Mouse (Mus musculus): ENCODE measurements around the gene Tmsb4x. TPM values are rescaled to one million over a fixed set of nuclear protein-coding genes. Genes with fewer than 3 reads are reported as not detected.

The Tmsb4x gene
- polyA plus RNA-seq, 1 experiment, result 1,165 TPM

- Histone ChIP-seq H3K4me3 (replicated peaks; ENCODE audit: insufficient read depth, low read depth, low read length) (peak overlapping the region; percentile 97), H3K27ac (ENCODE audit: insufficient read depth, low read length) (peak overlapping the region; percentile 82), H3K27me3 (ENCODE audit: control insufficient read depth, insufficient read depth, low read length) (no peaks in the 10 kb centered on the region), H3K4me1 (ENCODE audit: control insufficient read depth, insufficient read depth, low read length) (no peaks in the 10 kb centered on the region)
- TF ChIP-seq CTCF (IDR thresholded peaks at IDR 0.05; ENCODE audit: borderline replicate concordance, insufficient read depth, low read depth, low read length), result no peak
- no peak for TF ChIP-seq POLR2A (IDR thresholded peaks at IDR 0.05; ENCODE audit: borderline replicate concordance, insufficient read depth, low read length)
- DNase-seq, result peak; percentile 23 to 28
- WGBS, result 8% methylated on average over 25 of the region's 25 CpGs
Observed at GRCm38 (mm10) chrX:167207741-167208505, 1.2 kb downstream of the Tmsb4x start.

- Histone ChIP-seq H3K27me3 (ENCODE audit: control insufficient read depth, insufficient read depth, low read length) (no peaks in the 10 kb centered on the region), H3K4me1 (ENCODE audit: control insufficient read depth, insufficient read depth, low read length) (no peaks in the 10 kb centered on the region), H3K4me3 (replicated peaks; ENCODE audit: insufficient read depth, low read depth, low read length) (no peak overlapping the region), H3K27ac (ENCODE audit: insufficient read depth, low read length) (no peak overlapping the region)
- TF ChIP-seq CTCF (IDR thresholded peaks at IDR 0.05; ENCODE audit: borderline replicate concordance, insufficient read depth, low read depth, low read length), result no peak
- TF ChIP-seq POLR2A (IDR thresholded peaks at IDR 0.05; ENCODE audit: borderline replicate concordance, insufficient read depth, low read length), result no peak
- 46% methylated on average over 8 of the region's 8 CpGs for WGBS
- no peak for DNase-seq
Observed at GRCm38 (mm10) chrX:167205813-167206520, 3.1 kb downstream of the Tmsb4x start.

GRCm38 (mm10) chrX:167201365-167201764 is 7.8 kb downstream of the Tmsb4x start:
- Histone ChIP-seq H3K27ac (ENCODE audit: insufficient read depth, low read length) (no peak overlapping the region), H3K27me3 (ENCODE audit: control insufficient read depth, insufficient read depth, low read length) (no peaks in the 10 kb centered on the region), H3K4me1 (ENCODE audit: control insufficient read depth, insufficient read depth, low read length) (no peaks in the 10 kb centered on the region), H3K4me3 (replicated peaks; ENCODE audit: insufficient read depth, low read depth, low read length) (no peak overlapping the region)
- TF ChIP-seq POLR2A (IDR thresholded peaks at IDR 0.05; ENCODE audit: borderline replicate concordance, insufficient read depth, low read length) (no peak), CTCF (IDR thresholded peaks at IDR 0.05; ENCODE audit: borderline replicate concordance, insufficient read depth, low read depth, low read length) (no peak)
- 89% methylated on average over 2 of the region's 2 CpGs for WGBS
- DNase-seq, result no peak

GRCm38 (mm10) chrX:167195228-167195649 is 13.9 kb downstream of the Tmsb4x start:
- TF ChIP-seq POLR2A (IDR thresholded peaks at IDR 0.05; ENCODE audit: borderline replicate concordance, insufficient read depth, low read length) (no peak), CTCF (IDR thresholded peaks at IDR 0.05; ENCODE audit: borderline replicate concordance, insufficient read depth, low read depth, low read length) (no peak)
- Histone ChIP-seq H3K27me3 (ENCODE audit: control insufficient read depth, insufficient read depth, low read length) (no peaks in the 10 kb centered on the region), H3K4me3 (replicated peaks; ENCODE audit: insufficient read depth, low read depth, low read length) (no peak overlapping the region), H3K4me1 (ENCODE audit: control insufficient read depth, insufficient read depth, low read length) (no peaks in the 10 kb centered on the region), H3K27ac (ENCODE audit: insufficient read depth, low read length) (no peak overlapping the region)
- no peak for DNase-seq
- WGBS, result 53% methylated on average over 2 of the region's 2 CpGs

GRCm38 (mm10) chrX:167186306-167186705 is 22.8 kb downstream of the Tmsb4x start:
- no peak for TF ChIP-seq POLR2A (IDR thresholded peaks at IDR 0.05; ENCODE audit: borderline replicate concordance, insufficient read depth, low read length)
- no peak for TF ChIP-seq CTCF (IDR thresholded peaks at IDR 0.05; ENCODE audit: borderline replicate concordance, insufficient read depth, low read depth, low read length)

GRCm38 (mm10) chrX:167183535-167183934 is 25.6 kb downstream of the Tmsb4x start:
- 36% methylated on average over 6 of the region's 6 CpGs for WGBS

More at GRCm38 (mm10) chrX:167186306-167186705, 22.8 kb downstream of the Tmsb4x start:
- H3K4me1 ChIP-seq (ENCODE audit: control insufficient read depth, insufficient read depth, low read length), result no peaks in the 10 kb centered on the region
- no peak overlapping the region for H3K27ac ChIP-seq (ENCODE audit: insufficient read depth, low read length)
- H3K27me3 ChIP-seq (ENCODE audit: control insufficient read depth, insufficient read depth, low read length), result no peaks in the 10 kb centered on the region
- no peak overlapping the region for H3K4me3 ChIP-seq (replicated peaks; ENCODE audit: insufficient read depth, low read depth, low read length)
- 49% methylated on average over 2 of the region's 2 CpGs for WGBS
- DNase-seq, result no peak

GRCm38 (mm10) chrX:167182411-167182810 is 26.7 kb downstream of the Tmsb4x start:
- 81% methylated on average over 5 of the region's 5 CpGs for WGBS
- Histone ChIP-seq H3K27ac (ENCODE audit: insufficient read depth, low read length) (no peak overlapping the region), H3K4me1 (ENCODE audit: control insufficient read depth, insufficient read depth, low read length) (no peaks in the 10 kb centered on the region), H3K4me3 (replicated peaks; ENCODE audit: insufficient read depth, low read depth, low read length) (no peak overlapping the region), H3K27me3 (ENCODE audit: control insufficient read depth, insufficient read depth, low read length) (no peaks in the 10 kb centered on the region)
- TF ChIP-seq CTCF (IDR thresholded peaks at IDR 0.05; ENCODE audit: borderline replicate concordance, insufficient read depth, low read depth, low read length) (no peak), POLR2A (IDR thresholded peaks at IDR 0.05; ENCODE audit: borderline replicate concordance, insufficient read depth, low read length) (no peak)
- DNase-seq, result no peak

More at GRCm38 (mm10) chrX:167183535-167183934, 25.6 kb downstream of the Tmsb4x start:
- Histone ChIP-seq H3K27ac (ENCODE audit: insufficient read depth, low read length) (no peak overlapping the region), H3K4me1 (ENCODE audit: control insufficient read depth, insufficient read depth, low read length) (no peaks in the 10 kb centered on the region), H3K27me3 (ENCODE audit: control insufficient read depth, insufficient read depth, low read length) (no peaks in the 10 kb centered on the region), H3K4me3 (replicated peaks; ENCODE audit: insufficient read depth, low read depth, low read length) (no peak overlapping the region)
- no peak for DNase-seq
- no peak for TF ChIP-seq CTCF (IDR thresholded peaks at IDR 0.05; ENCODE audit: borderline replicate concordance, insufficient read depth, low read depth, low read length)
- TF ChIP-seq POLR2A (IDR thresholded peaks at IDR 0.05; ENCODE audit: borderline replicate concordance, insufficient read depth, low read length), result no peak

Data from cerebellum, adult 2 months (tissue).